Mouse (Mus musculus) bone marrow, adult 2 months (tissue): ENCODE measurements around the gene Lrmda.

Experiments used
- CTCF ChIP-seq: fragments of 200-500 bp; IDR thresholded peaks from 2 replicates; pipeline ENCODE4 v1.5.1; 2011; ENCODE audit warnings: low read length, control low read depth; ENCODE audit not compliant: control insufficient read depth, insufficient read depth
- POLR2A ChIP-seq: fragments of 200-500 bp; IDR thresholded peaks from 2 replicates; pipeline ENCODE4 v1.6.1; 2011; ENCODE audit warnings: low read depth, mild to moderate bottlenecking, control low read depth, low read length, borderline replicate concordance; ENCODE audit not compliant: control insufficient read depth

DNA sequence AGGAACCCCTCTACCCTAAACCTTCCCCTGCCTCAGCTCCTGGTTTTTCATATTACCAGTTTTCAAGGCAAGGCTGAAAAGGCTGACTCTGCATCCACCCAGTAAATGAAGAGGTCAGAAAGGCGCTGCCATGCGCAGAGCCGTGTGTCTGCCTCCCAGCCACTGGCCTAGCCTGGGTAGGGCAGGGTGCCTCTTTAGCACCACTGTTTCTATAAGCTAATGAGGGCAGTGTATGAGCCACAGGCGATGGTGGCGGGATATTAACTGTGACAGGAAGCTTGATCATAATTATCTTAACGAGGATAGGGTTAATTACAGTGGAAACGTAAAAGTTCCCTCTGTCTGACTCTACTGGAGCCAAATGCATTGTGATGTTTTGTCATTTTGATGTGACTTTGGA is 554.1 kb downstream of the Lrmda start:
- no peak for TF ChIP-seq CTCF
- no peak for TF ChIP-seq POLR2A
